Comparison of ENCODE assay signal across 8 mouse cellular contexts in the genomic region with DNA sequence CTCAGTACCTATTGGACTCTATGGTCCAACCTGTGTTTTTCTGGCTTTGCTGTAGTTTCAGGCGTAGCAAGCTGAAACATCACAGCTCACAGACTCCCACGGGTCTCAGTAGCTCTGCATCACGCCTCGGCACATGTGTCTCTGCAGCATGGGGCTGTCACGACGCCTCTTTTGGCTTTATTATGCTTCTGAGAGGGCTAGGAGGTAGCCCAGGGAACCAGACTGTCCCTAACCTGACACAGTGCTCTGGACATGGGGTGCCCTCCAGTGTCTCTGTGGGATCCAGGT. TPM values are rescaled to one million over a fixed set of nuclear protein-coding genes. Genes with fewer than 3 reads are reported as not detected.
A peak's percentile ranks its signal among the peaks of the same experiment; 100 is the strongest.
DNase-seq lines count a peak whose midpoint lies in the region; ATAC-seq and TF ChIP-seq lines count a peak whose summit lies in the region.

No protein-coding gene starts in this region.

- H3K9ac ChIP-seq in lung, postnatal 0 days (replicated peaks; ENCODE audit: low read depth), result 0 out of 2 replicates have a peak overlapping the region, but pooled peaks have one; percentile 23
- H3K9ac ChIP-seq in intestine, embryonic 15.5 days, result peak overlapping the region; percentile 32
- H3K9ac ChIP-seq in midbrain, embryonic 16.5 days (ENCODE audit: low read depth, low read length), result peak overlapping the region; percentile 51

- peak overlapping the region; percentile 86 for H3K4me2 ChIP-seq in lung, postnatal 0 days (replicated peaks; ENCODE audit: low read depth, low read length)
- peak overlapping the region; percentile 97 for H3K4me2 ChIP-seq in intestine, embryonic 15.5 days (replicated peaks)
- peak overlapping the region; percentile 83 for H3K4me2 ChIP-seq in midbrain, embryonic 16.5 days (ENCODE audit: low read length)

- H3K27me3 ChIP-seq in cerebellum, adult 2 months (ENCODE audit: control insufficient read depth, insufficient read depth, low read length), result no peaks in the 10 kb centered on the region
- H3K27me3 ChIP-seq in lung, postnatal 0 days (replicated peaks; ENCODE audit: insufficient read depth, low read length), result no peaks in the 10 kb centered on the region
- no peaks in the 10 kb centered on the region for H3K27me3 ChIP-seq in intestine, embryonic 15.5 days (replicated peaks)
- no peaks in the 10 kb centered on the region for H3K27me3 ChIP-seq in midbrain, embryonic 16.5 days (ENCODE audit: control insufficient read depth, insufficient read depth, low read depth, low read length)

- H3K4me1 ChIP-seq in cerebellum, adult 2 months (ENCODE audit: control insufficient read depth, insufficient read depth, low read length), result peaks cover 27% of the 10 kb centered on the region
- peaks cover 22% of the 10 kb centered on the region for H3K4me1 ChIP-seq in lung, postnatal 0 days (ENCODE audit: insufficient read depth, low read depth, low read length)
- peaks cover 35% of the 10 kb centered on the region for H3K4me1 ChIP-seq in intestine, embryonic 15.5 days (replicated peaks)
- H3K4me1 ChIP-seq in midbrain, embryonic 16.5 days (ENCODE audit: control insufficient read depth, insufficient read depth, low read length), result peaks cover 35% of the 10 kb centered on the region

- no peak for TF ChIP-seq CTCF in cerebellum, adult 2 months (IDR thresholded peaks at IDR 0.05; ENCODE audit: borderline replicate concordance, insufficient read depth, low read depth, low read length)
- TF ChIP-seq CTCF in lung, postnatal 0 days (IDR thresholded peaks at IDR 0.05), result no peak

- peak overlapping the region; percentile 9 for H3K4me3 ChIP-seq in cerebellum, adult 2 months (replicated peaks; ENCODE audit: insufficient read depth, low read depth, low read length)
- peak overlapping the region; percentile 83 for H3K4me3 ChIP-seq in lung, postnatal 0 days (ENCODE audit: low read depth, low read length)
- H3K4me3 ChIP-seq in intestine, embryonic 15.5 days (replicated peaks), result 0 out of 2 replicates have a peak overlapping the region, but pooled peaks have one; percentile 7
- no peak overlapping the region for H3K4me3 ChIP-seq in midbrain, embryonic 16.5 days (ENCODE audit: low read depth, low read length)

- no peak for ATAC-seq in lung, postnatal 0 days
- no peak for ATAC-seq in intestine, embryonic 15.5 days
- no peak for ATAC-seq in midbrain, embryonic 16.5 days

- H3K9me3 ChIP-seq in lung, postnatal 0 days (ENCODE audit: low read length), result no peaks in the 10 kb centered on the region
- no peaks in the 10 kb centered on the region for H3K9me3 ChIP-seq in intestine, embryonic 15.5 days
- no peaks in the 10 kb centered on the region for H3K9me3 ChIP-seq in midbrain, embryonic 16.5 days (replicated peaks; ENCODE audit: control insufficient read depth, low read length, poor library complexity, severe bottlenecking)

- no peak for DNase-seq in cerebellum, adult 2 months
- DNase-seq in cerebellum, postnatal 36 days, result no peak
- no peak for DNase-seq in lung, postnatal 0 days (ENCODE audit: low spot score)
- DNase-seq in lung, postnatal 10 days, result no peak
- no peak for DNase-seq in spleen, postnatal 10 days (ENCODE audit: low spot score in 2 of 2)
- no peak for DNase-seq in spleen, postnatal 4 days (ENCODE audit: low spot score in 2 of 2)

- H3K27ac ChIP-seq in cerebellum, adult 2 months (ENCODE audit: insufficient read depth, low read length), result peak overlapping the region; percentile 35; the same call in 1 of the 2 replicates
- peak overlapping the region; percentile 85 for H3K27ac ChIP-seq in lung, postnatal 0 days (ENCODE audit: low read length)
- peak overlapping the region; percentile 44; the same call in 1 of the 2 replicates for H3K27ac ChIP-seq in intestine, embryonic 15.5 days
- H3K27ac ChIP-seq in midbrain, embryonic 16.5 days (ENCODE audit: low read length), result no peak overlapping the region

- H3K36me3 ChIP-seq in lung, postnatal 0 days (ENCODE audit: insufficient read depth, low read length), result peaks cover 6% of the 10 kb centered on the region; the same call in 1 of the 2 replicates
- peaks cover 9% of the 10 kb centered on the region; the same call in 1 of the 2 replicates for H3K36me3 ChIP-seq in intestine, embryonic 15.5 days
- H3K36me3 ChIP-seq in midbrain, embryonic 16.5 days (ENCODE audit: control insufficient read depth, insufficient read depth, low read length), result peaks cover 13% of the 10 kb centered on the region

- 61% methylated on average over 6 of the region's 6 CpGs for WGBS in cerebellum, adult 2 months
- 36% methylated on average over 6 of the region's 6 CpGs for WGBS in lung, postnatal 0 days
- 43% methylated on average over 6 of the region's 6 CpGs for whole genome bisulfite sequencing in intestine, embryonic 15.5 days
- WGBS in midbrain, embryonic 16.5 days, result 74% methylated on average over 6 of the region's 6 CpGs

- TF ChIP-seq EP300 in lung, postnatal 0 days (IDR thresholded peaks at IDR 0.05), result no peak

- TF ChIP-seq POLR2A in cerebellum, adult 2 months (IDR thresholded peaks at IDR 0.05; ENCODE audit: borderline replicate concordance, insufficient read depth, low read length), result no peak

RNA-seq across cellular contexts. Expression of gene Dusp7, which starts 2.9 kb away (rescaled TPM):
- 46.4 and 49.6 TPM in 2 replicates for polyA plus RNA-seq in cerebellum, adult 2 months (2012; rRNA removed)
- polyA plus RNA-seq in lung, postnatal 0 days (2015; fragmentation: Nextera tagmentation; extraction: Ambion mirVana), result 25.7 and 27.8 TPM in 2 replicates
- 10.0 and 10.3 TPM in 2 replicates for polyA plus RNA-seq in intestine, embryonic 15.5 days (2015; fragmentation: Nextera tagmentation; extraction: Ambion mirVana)
- 12.3 and 13.2 TPM in 2 replicates for polyA plus RNA-seq in midbrain, embryonic 16.5 days (2015; fragmentation: Nextera tagmentation; extraction: Ambion mirVana)

RNA-seq across cellular contexts. Expression of gene Rpl29, which starts 57.9 kb away (rescaled TPM):
- polyA plus RNA-seq in cerebellum, adult 2 months (2012; rRNA removed), result 435 and 475 TPM in 2 replicates
- polyA plus RNA-seq in lung, postnatal 0 days (2015; fragmentation: Nextera tagmentation; extraction: Ambion mirVana), result 656 and 737 TPM in 2 replicates
- 981 and 1,002 TPM in 2 replicates for polyA plus RNA-seq in intestine, embryonic 15.5 days (2015; fragmentation: Nextera tagmentation; extraction: Ambion mirVana)
- polyA plus RNA-seq in midbrain, embryonic 16.5 days (2015; fragmentation: Nextera tagmentation; extraction: Ambion mirVana), result 551 and 555 TPM in 2 replicates
